Mouse (Mus musculus): Measurements from ENCODE around the gene Lsamp.
A peak's percentile ranks its signal among the peaks of the same experiment; 100 is the strongest.

The Lsamp gene

DNA sequence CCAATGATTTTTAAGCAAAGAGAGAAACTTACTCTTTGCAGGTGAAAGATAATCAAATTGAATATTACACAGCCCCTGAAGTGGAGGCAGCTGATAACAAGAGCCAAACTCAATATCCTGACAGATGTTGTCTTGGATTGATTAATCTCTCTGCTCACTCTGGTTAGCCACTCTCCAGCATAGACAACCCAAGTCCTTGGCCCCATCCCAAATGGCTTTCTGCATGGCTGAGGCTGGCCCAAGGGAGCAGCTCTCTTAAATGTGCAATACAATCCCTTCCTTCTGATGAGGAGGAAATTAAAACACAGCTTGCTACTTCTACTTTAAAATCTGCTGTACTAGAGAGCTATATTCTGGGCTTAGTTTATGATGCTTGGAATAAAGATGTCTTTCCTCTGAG lies 1572.9 kb downstream of the Lsamp start:
- no peak for DNase-seq

- no peak for DNase-seq
These were observed 1581.1 kb downstream of the Lsamp start for GRCm38 (mm10) chr16:41565233-41565632.

- DNase-seq: no peak
These were observed 1604.6 kb downstream of the Lsamp start for GRCm38 (mm10) chr16:41588675-41589301.

DNA sequence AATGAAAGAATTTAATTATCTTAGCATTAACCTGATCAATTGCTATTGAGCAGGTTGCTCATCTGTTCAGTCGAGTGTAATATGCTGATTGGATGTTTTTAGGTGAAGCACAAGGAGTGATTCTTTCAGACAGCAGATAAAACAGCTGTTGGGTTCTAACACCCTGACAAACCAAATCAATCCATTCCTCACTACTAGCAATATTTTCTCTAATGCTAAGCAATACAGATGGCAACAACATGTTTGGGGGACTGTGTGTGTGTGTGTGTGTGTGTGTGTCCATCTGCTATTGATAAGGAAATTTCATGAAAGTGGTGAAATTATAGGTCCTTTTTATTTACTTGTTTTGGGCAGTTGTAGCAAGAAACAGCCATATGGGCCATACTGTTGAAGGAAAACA lies 1628.1 kb downstream of the Lsamp start:
- DNase-seq: no peak

DNA sequence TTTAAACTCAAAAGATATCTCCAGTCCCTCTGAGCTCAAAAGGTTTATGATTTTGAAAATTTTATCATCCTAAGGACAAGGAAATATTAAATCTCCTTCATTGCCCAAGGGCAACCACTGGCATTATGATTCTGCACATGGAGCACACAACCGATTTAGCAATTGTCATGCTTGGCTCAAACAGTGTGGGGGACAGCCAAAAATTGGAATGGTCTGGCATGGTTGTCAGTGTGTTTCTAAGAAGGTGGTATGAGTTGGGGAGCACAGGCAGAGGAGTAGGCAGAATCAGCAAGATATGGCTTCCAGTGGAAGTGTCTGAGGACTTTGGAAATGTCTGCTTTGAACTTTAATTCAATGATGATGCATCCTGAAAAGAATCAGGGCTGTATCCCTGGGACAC lies 1639.7 kb downstream of the Lsamp start:
- no peak for DNase-seq

DNA sequence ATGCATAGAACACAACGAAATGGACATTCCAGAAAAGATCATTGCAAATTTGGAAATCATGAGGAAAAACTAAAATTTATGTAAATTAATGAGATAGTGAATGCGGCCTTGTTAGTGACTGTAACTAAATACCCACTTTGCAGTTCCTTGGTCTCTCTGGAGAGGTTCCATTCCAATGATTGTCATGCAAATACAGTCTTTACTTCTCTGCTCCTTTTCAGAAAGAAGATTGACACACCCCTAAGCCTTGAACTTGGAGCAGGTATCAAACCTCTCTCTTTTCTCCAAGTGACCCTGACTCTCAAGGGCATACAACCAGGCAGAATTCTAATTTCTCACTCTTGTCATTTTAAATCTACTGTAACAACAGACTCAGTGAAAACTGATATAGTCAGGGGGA lies 1649.7 kb downstream of the Lsamp start:
- no peak for DNase-seq

DNA sequence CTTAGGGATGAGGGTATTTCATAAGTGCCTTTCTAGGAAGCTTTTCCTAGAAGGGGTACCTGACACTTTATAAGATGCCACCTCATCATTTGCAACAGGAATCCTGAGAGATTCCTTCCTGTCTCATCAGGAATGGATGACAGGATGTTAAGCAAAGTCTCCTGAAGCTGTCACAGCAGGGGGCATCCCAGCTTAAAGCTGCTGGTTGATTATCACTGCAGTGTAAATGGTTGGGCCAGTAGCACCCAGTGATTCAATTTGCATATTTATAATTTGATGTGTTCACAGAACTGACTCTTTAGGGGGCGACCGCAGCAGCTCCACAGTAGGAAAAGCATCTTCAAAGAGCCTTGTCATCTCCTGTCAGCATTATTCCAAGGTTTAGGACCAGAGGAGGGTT lies 1656.7 kb downstream of the Lsamp start:
- no peak for DNase-seq

DNA sequence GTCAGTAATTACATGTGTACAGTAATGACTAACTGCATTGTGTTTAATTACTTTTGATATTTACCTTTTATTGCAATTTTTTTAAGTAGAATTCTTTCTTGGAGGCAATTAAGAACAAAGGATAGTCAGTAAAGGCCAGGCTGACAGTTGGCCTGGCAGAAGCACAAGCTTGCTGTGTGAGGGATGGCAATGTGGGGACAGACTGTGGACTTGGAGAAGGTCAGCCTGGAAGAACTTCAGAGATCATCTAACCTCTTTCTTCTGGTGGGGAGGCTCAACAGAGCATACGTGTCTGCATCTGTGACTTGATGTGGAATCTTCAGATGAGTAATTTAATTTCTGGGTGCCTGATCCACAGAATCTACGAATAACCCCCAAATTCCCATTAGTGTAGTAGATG lies 1669.1 kb downstream of the Lsamp start:
- no peak for DNase-seq

DNA sequence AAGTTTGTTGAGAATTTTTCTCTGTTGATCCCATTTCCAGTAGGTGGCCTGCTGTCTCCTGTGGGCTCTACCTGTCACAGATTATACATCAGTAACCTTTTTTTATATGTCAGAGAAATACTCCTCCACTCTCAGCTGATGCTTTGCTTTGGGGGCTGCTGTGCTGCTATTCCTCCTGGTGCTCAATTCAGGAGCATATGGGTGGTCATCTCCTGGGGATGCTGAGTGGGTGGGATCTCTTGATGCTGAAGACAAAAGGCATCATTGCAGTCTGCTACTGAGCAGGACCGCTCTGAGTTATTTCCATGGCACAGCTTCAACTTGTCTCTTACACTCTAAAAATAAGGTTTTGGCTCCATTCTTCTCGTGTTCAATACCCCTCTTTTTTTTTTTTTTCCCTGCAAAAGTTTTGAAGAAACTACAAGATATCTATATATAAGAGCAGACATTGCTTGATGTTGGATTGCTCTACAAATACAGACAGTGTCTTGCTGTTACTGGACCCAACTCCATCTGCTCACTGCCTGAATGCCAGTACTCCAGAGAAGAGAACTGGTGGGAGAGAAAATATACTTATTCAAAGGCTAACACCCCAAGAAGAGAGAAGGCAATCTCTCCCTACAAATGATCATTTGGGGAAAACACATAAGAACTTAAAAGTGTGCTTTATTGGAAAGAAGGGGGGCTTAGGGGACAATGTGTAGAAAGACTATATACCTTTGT lies 1690.3 kb downstream of the Lsamp start:
- DNase-seq: no peak

DNA sequence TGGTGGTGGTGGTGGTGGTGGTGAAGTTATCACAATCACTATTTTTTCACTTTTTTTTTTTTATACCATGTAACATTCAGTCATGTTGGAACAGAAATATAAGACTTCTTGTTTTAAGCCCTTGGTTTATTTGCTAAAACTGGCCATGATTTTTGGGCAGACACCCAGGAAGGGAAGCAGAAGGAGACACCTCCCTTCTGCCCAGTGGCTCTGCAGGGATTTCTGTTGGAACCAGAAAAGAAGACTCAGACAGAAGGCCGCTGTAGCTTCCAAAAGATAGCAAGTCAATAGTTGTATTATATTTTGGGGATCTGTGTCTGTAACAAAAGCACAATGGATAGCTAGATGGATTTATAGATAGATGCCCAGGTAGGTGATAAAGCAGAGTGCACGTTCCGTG lies 1691.6 kb downstream of the Lsamp start:
- no peak for DNase-seq

GRCm38 (mm10) chr16:41692435-41692834 lies 1708.3 kb downstream of the Lsamp start:
- peak in 1 of 2 experiments; percentile 32 for DNase-seq

DNA sequence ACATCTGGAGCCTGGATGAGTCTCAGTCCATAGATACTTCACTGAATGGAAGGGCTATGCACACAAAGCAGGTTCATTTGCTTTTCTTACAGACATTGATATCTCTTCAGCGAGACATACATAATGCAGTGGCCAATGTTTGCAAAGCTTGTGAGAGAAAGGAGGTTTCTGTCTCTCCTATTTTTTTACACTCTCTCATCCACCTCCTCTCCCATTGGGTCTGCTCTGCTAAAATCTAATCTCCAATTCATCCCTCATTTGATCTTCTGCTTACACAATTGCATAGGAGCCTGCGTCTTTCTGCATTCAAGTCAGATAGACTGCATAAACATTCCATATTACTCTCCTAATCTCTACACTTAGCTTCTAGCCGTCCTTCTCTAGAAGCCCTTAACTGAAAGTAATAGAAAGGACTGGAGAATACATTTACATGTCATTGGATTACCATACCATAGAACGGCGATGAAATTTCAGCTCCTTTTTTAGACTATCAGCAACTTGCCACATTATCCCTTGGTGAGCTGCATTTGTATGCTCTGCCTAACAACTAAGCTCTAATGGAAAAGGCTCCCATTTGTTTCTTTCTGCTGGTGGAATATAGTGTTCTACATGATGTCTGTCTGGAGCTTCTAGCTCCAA lies 1717.7 kb downstream of the Lsamp start:
- DNase-seq: no peak

DNA sequence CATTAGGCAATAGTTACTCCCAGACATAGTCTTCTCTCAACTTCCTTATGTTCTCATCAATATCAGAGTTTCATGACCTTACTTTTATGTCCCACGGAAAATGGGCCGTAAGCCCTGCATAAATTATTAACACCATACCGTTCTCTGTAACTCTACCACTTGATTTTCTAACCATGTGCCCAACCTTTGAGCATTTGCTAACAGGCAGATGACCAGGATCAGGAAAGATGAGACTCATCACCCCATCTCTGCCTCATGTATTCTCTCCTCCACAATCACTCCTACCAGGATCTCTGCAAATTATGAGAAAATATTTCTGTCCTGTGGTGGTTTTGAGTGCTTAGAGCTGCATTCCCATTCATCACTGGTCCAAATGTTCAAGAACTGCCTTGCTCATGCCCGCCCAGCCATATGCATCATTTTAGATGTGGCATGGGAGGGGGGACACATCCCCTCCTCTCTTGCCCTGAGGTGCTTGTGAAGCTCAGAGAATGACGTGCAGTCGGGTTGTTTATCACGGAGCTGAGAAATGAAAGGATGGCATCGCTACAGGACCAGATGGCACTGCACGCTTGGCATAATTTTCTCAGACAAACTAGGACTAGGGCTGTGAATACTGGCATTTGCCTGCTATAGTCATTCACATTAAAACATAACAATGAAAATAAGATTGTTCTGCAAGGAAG lies 1744.9 kb downstream of the Lsamp start:
- no peak for DNase-seq

- DNase-seq: no peak
These were observed 1745.8 kb downstream of the Lsamp start for GRCm38 (mm10) chr16:41729911-41730310.

GRCm38 (mm10) chr16:41745037-41745436 lies 1760.9 kb downstream of the Lsamp start:
- peak; percentile 22 to 76 for DNase-seq

- no peak for DNase-seq
These were observed 1762.2 kb downstream of the Lsamp start for GRCm38 (mm10) chr16:41746235-41746911.

DNA sequence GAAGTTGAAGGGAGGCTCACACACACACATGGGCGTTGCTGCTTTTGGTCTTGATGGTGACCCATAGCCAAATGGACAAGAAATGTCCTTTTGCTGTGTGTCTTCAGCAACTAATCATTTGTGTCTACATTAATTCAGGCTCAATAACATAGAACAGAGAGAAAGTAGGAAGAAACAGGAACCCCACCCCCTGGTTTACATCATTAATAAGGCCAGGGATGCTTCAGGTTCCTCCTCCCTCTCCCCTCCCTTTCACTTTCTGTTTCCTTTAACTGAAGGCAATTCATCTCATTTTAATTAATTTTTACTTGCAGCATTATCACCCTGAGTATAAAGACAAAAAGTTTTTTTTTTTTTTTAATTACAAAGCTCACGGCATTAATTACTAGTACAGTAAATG lies 1763.7 kb downstream of the Lsamp start:
- no peak for DNase-seq

- no peak for DNase-seq
These were observed 1764.6 kb downstream of the Lsamp start for GRCm38 (mm10) chr16:41748759-41749158.

DNA sequence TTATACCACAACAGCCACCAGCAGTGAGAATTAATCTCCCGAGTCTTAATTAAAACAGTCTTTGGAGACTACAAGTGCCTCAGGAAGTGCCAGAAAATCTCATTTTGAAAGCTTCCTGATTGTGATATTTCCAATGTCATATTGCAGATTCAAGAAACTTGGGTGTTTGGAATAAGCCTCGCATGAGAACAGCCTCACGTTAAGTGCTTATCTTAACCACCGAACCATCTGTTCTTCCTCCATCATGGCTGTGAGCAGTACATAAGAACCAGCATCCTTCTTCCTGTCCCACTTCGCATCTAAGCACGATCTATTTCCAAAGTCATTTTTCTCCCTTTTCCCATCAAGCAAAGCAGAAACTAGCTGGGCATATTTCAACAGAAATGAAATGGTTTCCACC lies 1780.1 kb downstream of the Lsamp start:
- DNase-seq: no peak

GRCm38 (mm10) chr16:41771427-41772125 lies 1787.4 kb downstream of the Lsamp start:
- no peak for DNase-seq

DNA sequence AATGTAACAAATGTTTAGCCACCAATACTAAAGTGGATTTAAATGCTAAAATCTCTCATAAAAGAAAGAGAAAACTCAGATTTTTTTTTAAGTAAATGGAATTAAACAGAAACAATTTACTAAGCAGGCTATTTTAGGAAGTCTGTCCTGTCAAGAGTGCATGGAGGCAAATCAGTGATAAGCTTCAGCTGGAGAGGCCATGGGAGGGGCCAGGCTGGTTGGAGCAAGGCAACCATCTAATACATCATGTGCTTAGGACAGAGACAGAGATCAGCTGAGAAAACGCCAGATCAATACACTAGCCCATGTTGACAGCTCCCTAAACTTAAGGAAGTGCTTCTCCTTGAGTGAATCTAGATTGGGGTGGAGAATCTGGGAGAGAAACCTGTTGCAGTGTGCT lies 1793.4 kb downstream of the Lsamp start:
- no peak for DNase-seq

DNA sequence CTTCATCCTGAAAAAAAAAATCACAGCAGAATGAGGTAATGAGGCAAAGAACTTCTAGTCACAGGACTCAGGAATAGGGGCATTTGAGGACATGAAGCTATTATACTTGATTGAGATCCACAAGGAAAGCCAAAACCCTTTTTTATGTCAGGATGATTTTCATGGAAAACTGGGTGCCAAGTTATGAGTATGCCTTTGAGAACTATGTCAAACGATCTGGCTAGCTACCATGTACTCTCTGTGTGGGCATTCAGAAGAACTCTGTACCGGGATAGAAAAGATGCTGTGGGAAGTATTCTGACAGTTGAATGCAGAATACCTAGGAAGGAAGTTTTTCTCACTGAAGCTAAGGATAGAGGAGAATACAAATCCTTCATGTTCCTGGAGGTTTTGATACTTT lies 1801.4 kb downstream of the Lsamp start:
- no peak for DNase-seq

DNA sequence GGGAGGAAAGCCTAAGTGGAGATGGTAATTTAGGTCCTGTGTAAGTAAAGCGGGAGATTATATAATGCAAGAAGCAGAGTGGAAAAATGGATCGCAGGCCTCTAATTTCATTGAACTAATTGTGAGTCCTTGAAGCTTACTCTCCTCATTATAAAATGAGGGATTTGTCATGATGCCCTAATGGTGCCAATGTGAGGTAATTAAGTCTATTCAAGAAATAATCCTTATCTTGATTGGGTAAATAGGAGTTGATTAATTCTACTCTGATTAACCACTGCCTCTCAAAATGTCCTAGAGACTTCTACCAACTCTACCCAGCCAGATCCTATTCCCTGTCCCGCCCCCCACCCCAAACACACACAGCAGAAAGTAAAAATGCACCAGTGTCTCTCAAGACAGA lies 1802.5 kb downstream of the Lsamp start:
- no peak for DNase-seq

Data from kidney, adult 8-10 months (tissue).